ENCODE assay signal across 9 mouse cellular contexts in the genomic region with DNA sequence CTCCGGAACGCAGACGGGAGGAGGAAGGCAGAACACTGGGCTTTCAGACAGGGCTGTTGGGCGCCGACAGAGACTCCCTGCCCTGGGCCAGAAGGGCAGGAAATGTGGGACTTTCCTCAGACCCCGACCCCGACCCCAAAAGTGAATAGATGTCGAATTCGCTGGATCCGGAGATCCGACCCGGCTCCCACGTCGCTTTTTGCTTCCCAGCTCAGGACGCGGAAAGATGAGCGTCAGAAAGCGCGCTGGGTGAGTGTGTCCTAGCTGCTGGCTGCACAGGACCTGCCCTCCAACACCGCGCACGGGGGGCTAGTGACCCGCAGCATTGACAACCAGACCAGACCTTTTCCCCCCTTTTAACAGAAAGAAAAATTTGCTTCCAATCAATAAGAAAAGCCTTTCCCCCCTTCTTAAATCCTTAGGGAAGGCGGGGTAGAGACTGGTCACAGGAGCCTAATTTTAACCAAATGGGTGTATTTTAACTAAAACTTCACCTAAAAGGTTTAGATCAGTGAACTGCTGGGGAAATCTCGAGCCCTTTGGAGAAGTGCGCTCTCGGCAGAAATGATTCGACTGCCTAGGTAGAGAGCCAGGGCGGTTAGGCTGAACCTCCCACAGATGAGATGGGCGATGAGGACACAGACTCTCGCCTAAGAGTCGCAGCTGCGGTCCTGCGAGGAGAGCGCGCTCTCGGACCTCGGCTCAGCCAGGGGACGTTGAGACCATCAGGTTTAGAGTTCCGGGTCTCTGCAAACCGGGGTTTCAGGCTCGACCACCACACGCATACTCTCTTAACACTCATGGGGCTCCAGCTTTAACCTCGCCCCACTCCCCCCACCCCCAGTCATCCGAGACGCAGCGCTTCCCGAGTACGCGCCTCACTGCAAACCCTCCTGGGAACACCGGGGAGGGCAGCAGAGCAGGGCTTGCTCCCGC. TPM values are rescaled to one million over a fixed set of nuclear protein-coding genes. Genes with fewer than 3 reads are reported as not detected.
A peak's percentile ranks its signal among the peaks of the same experiment; 100 is the strongest.
DNase-seq lines count a peak whose midpoint lies in the region; ATAC-seq and TF ChIP-seq lines count a peak whose summit lies in the region.
"Had no signal": no experiment of that assay in that cellular context is flagged by ENCODE, and none has a peak within 500 bp of the region (broad histone marks: within the 10 kb centered on the region; RNA-seq: fewer than 3 reads in every experiment).

No protein-coding gene starts in this region.

- ATAC-seq in kidney, postnatal 0 days (replicated peaks; ENCODE audit: low FRiP score, low read depth) = no peak
- ATAC-seq in embryonic facial prominence, embryonic 13.5 days (ENCODE audit: insufficient number of reproducible peaks, insufficient read depth, low FRiP score, low TSS enrichment, low read depth) = no peak
- ATAC-seq in intestine, embryonic 15.5 days = no peak
- ATAC-seq in neural tube, embryonic 12.5 days (ENCODE audit: low FRiP score, low read depth) = no peak

- peaks cover 53% of the 10 kb centered on the region for H3K27me3 ChIP-seq in kidney, postnatal 0 days (ENCODE audit: insufficient read depth, low read length)
- H3K27me3 ChIP-seq in embryonic facial prominence, embryonic 13.5 days = peaks cover 79% of the 10 kb centered on the region
- peaks cover 72% of the 10 kb centered on the region for H3K27me3 ChIP-seq in intestine, embryonic 15.5 days (replicated peaks)
- peaks cover 78% of the 10 kb centered on the region for H3K27me3 ChIP-seq in neural tube, embryonic 12.5 days (replicated peaks)

- TF ChIP-seq CTCF in kidney, postnatal 0 days (IDR thresholded peaks at IDR 0.05; ENCODE audit: low read depth) = no peak

- H3K9ac ChIP-seq in kidney, postnatal 0 days (ENCODE audit: low read depth, low read length) = no peak overlapping the region
- 0 out of 2 replicates have a peak overlapping the region, but pooled peaks have one; percentile 44 for H3K9ac ChIP-seq in embryonic facial prominence, embryonic 13.5 days
- H3K9ac ChIP-seq in intestine, embryonic 15.5 days = no peak overlapping the region
- no peak overlapping the region for H3K9ac ChIP-seq in neural tube, embryonic 12.5 days

- H3K4me3 ChIP-seq in kidney, postnatal 0 days (replicated peaks; ENCODE audit: low read depth, low read length) = peak overlapping the region; percentile 30
- H3K4me3 ChIP-seq in embryonic facial prominence, embryonic 13.5 days = peak overlapping the region; percentile 65
- peak overlapping the region; percentile 23 for H3K4me3 ChIP-seq in intestine, embryonic 15.5 days (replicated peaks)
- H3K4me3 ChIP-seq in neural tube, embryonic 12.5 days = peak overlapping the region; percentile 26; the same call in 1 of the 2 replicates

- peaks cover 19% of the 10 kb centered on the region for H3K4me1 ChIP-seq in kidney, postnatal 0 days (replicated peaks; ENCODE audit: insufficient read depth, low read length)
- H3K4me1 ChIP-seq in embryonic facial prominence, embryonic 13.5 days = peaks cover 46% of the 10 kb centered on the region
- H3K4me1 ChIP-seq in intestine, embryonic 15.5 days (replicated peaks) = peaks cover 30% of the 10 kb centered on the region
- H3K4me1 ChIP-seq in neural tube, embryonic 12.5 days = peaks cover 28% of the 10 kb centered on the region

- no peaks in the 10 kb centered on the region for H3K9me3 ChIP-seq in kidney, postnatal 0 days (replicated peaks; ENCODE audit: low read length)
- H3K9me3 ChIP-seq in embryonic facial prominence, embryonic 13.5 days = no peaks in the 10 kb centered on the region
- no peaks in the 10 kb centered on the region for H3K9me3 ChIP-seq in intestine, embryonic 15.5 days
- no peaks in the 10 kb centered on the region for H3K9me3 ChIP-seq in neural tube, embryonic 12.5 days

- H3K4me2 ChIP-seq in kidney, postnatal 0 days (ENCODE audit: low read length) = peak overlapping the region; percentile 93
- H3K4me2 ChIP-seq in embryonic facial prominence, embryonic 13.5 days = peak overlapping the region; percentile 93
- peak overlapping the region; percentile 98 for H3K4me2 ChIP-seq in intestine, embryonic 15.5 days (replicated peaks)
- H3K4me2 ChIP-seq in neural tube, embryonic 12.5 days (replicated peaks) = peak overlapping the region; percentile 80

- WGBS in kidney, postnatal 0 days = under 1% methylated on average over 52 of the region's 52 CpGs
- WGBS in embryonic facial prominence, embryonic 13.5 days = under 1% methylated on average over 52 of the region's 52 CpGs
- under 1% methylated on average over 52 of the region's 52 CpGs for WGBS in intestine, embryonic 15.5 days
- under 1% methylated on average over 52 of the region's 52 CpGs for WGBS in neural tube, embryonic 12.5 days

- no peak overlapping the region for H3K27ac ChIP-seq in kidney, postnatal 0 days
- no peak overlapping the region for H3K27ac ChIP-seq in embryonic facial prominence, embryonic 13.5 days
- H3K27ac ChIP-seq in intestine, embryonic 15.5 days = no peak overlapping the region
- H3K27ac ChIP-seq in neural tube, embryonic 12.5 days = no peak overlapping the region

- H3K36me3 ChIP-seq in kidney, postnatal 0 days (ENCODE audit: insufficient read depth, low read length) = no peaks in the 10 kb centered on the region
- H3K36me3 ChIP-seq in embryonic facial prominence, embryonic 13.5 days = no peaks in the 10 kb centered on the region
- H3K36me3 ChIP-seq in intestine, embryonic 15.5 days = no peaks in the 10 kb centered on the region
- H3K36me3 ChIP-seq in neural tube, embryonic 12.5 days = no peaks in the 10 kb centered on the region

- DNase-seq in kidney, postnatal 0 days (ENCODE audit: low spot score) = no peak
- DNase-seq in kidney, postnatal 14 days = no peak
- DNase-seq in cerebellum, adult 11-12 months = no peak
- no peak for DNase-seq in adrenal gland, adult 18-20 months (ENCODE audit: low spot score in 2 of 2)
- DNase-seq in spleen, adult 12 weeks (ENCODE audit: low spot score) = no peak

RNA-seq across cellular contexts. Expression of a gene that starts 1.8 kb away (rescaled TPM):
- 31.5 and 31.7 TPM in 2 replicates for polyA plus RNA-seq in kidney, postnatal 0 days (2015; fragmentation: Nextera tagmentation; extraction: Ambion mirVana)
- 24.2 and 26.8 TPM in 2 replicates for polyA plus RNA-seq in embryonic facial prominence, embryonic 13.5 days (2015; fragmentation: Nextera tagmentation; extraction: Ambion mirVana)
- polyA plus RNA-seq in intestine, embryonic 15.5 days (2015; fragmentation: Nextera tagmentation; extraction: Ambion mirVana) = 10.1 and 12.0 TPM in 2 replicates
- 20.2 and 21.6 TPM in 2 replicates for polyA plus RNA-seq in neural tube, embryonic 12.5 days (2016; fragmentation: Nextera tagmentation; extraction: Ambion mirVana)
- 10 to 100 TPM; 17.9 to 19.8 TPM for total RNA-seq in adrenal gland, adult 18-20 months (2021)
- total RNA-seq: MEL had no signal

RNA-seq across cellular contexts. Expression of a gene that starts 34.7 kb away (rescaled TPM):
- polyA plus RNA-seq in kidney, postnatal 0 days (2015; fragmentation: Nextera tagmentation; extraction: Ambion mirVana) = 0.28 and 0.49 TPM in 2 replicates
- polyA plus RNA-seq in embryonic facial prominence, embryonic 13.5 days (2015; fragmentation: Nextera tagmentation; extraction: Ambion mirVana) = 0.95 TPM in 1 of 2 replicates, not detected in the other
- 15.1 and 15.3 TPM in 2 replicates for polyA plus RNA-seq in intestine, embryonic 15.5 days (2015; fragmentation: Nextera tagmentation; extraction: Ambion mirVana)
- polyA plus RNA-seq in neural tube, embryonic 12.5 days (2016; fragmentation: Nextera tagmentation; extraction: Ambion mirVana) = 0.39 TPM in 1 of 2 replicates, not detected in the other
- 1 to 10 TPM; 1.1 to 1.3 TPM for total RNA-seq in adrenal gland, adult 18-20 months (2021)
- total RNA-seq: MEL had no signal
